Mouse (Mus musculus) ZHBTc4 (cell line): ENCODE data around the gene Nckap5l.
"Not testable (repeated sequence)": the region's sequence is repeated elsewhere in the genome, so short reads cannot be mapped to it uniquely, and the experiment has no call there.

Experiments
- DNase-seq: peaks from one replicate; pipeline ENCODE4 v3.0.0-alpha.2; 2011; ENCODE audit warnings: low read depth, low spot score

Gene Nckap5l

DNA sequence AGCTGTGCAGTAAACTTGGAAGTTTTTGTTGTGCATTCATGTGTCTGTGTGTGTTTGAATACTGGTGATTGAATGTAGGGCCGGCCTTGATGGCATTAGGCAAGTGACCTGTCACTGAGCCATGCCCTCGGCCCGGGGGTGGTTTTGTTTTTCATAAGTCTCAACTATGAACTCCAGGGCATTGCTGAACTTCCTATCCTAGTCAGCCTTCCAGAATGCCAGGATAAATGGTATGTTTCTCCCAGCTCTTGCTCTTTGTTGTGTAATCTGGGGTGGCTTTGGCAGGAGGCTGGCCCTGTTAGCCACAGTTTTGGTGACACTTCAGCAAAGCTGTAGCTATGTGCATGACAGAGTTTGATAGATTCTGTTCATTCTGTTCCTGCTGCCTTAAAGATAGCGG, 60.7 kb downstream of the Nckap5l start:
- DNase-seq: no peak

DNA sequence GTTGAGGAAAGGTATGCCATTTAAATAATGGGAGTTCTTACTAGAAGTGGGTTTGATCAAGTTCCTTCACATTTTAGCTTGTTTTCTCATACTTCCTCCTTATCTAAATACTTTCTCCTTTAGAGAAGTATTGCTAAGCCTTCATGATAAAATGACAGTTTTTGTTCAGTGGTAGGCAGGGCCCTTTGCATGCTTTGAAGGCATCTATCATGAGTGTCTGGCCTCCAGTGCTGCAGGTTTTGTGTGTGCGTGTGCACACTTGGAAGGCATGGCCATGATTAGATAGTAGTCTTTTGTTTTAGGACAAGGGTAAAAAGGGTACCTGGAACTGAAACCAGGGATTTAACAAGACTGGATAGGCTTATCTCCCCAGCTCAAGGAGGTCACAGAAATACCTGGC, 61.1 kb downstream of the Nckap5l start:
- no peak for DNase-seq

- peak; percentile 58 for DNase-seq
Measured at GRCm38 (mm10) chr15:99393386-99394252, 63.9 kb downstream of the Nckap5l start.

DNA sequence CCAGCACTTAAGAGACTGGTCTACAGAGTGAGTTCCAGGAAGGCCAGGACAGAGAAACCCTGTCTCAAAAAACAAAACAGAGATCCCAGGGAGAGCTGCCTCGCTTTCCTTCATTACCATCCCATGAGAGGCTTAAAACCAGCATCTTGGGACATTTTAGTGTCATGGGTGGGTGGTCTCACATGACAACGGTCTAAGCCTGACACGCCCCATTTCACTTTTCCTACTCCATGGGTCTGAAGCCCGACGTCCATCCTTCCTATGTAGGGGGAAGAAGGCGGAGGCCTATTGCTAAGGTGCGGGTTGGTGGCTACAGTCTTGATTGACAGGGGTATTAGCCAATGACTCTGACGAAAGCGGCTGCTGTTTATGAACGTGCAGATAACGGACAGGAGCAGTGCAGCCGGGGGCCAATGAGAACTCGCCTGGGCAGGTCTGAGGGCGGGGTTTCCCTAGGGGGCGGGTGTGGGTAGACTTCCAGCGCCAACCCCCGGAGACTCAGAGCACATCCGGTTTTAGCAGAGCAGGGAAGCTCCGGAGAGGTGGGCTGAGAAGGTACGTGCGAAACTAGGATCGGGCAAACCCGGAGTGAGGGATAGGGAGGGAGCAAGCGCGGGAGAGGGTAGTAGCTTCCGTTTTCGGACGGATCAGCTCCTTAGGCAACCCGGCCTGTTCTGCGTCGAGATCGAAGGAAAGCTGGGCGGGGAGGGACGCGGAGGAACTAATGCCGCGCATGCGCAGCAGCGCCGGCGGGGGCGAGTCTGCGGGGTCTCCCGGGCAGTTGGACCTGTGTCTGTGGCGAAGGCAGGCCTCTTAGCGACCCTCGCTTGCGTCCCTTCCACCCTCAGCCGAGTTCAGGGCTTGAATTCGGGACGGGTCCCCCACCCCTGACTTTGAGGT, 64.8 kb downstream of the Nckap5l start, which contains the start of gene Tmbim6:
TSS of gene Tmbim6 (plus strand) at position 397 of the 900 bp plus-strand sequence.
- peak; percentile 100 for DNase-seq

DNA sequence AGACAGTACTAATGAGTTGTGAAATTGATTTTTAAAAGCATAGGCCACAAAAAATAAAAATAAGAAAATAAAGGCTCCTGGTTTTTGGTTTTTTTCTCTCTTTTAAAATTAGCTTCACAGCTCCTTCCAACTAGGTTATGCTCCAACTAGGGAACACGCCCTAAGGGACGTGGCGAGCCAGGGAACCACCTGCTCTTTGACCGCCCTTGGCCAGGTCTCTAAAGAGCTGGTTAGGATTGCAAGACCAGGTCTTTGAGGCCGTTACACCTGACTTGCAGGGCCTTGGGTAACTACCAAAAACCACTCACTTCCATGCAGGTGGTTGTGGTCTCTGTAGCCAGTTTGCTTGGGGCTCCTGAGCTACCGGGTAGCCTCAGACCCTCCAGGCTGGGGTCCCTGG, 65.6 kb downstream of the Nckap5l start:
- DNase-seq: no peak

- no peak for DNase-seq
Measured at GRCm38 (mm10) chr15:99390472-99391401, 66.8 kb downstream of the Nckap5l start.

DNA sequence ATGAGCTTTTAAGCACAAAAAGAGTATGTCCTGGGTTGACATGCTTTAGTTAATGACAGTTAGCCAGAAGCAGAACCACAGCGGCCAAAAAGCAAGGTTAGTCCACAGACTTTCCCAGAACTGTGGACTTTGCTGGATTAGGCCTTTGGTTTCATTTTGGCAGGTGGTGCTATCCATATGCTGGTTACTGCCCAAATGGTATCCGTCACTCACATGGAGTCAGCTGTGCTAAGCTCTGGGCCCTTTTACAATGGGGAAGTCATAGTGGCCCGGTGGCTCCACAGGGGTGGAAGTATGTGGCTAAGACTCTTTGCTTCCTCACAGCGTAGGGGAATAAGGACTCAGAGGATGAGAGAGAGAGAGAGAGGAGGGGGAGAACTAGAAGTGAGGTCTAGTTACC, 69.6 kb downstream of the Nckap5l start:
- no peak for DNase-seq

- DNase-seq: no peak
Measured at GRCm38 (mm10) chr15:99386796-99387195, 70.8 kb downstream of the Nckap5l start.

GRCm38 (mm10) chr15:99386110-99386509, 71.4 kb downstream of the Nckap5l start:
- DNase-seq: not testable (repeated sequence)

GRCm38 (mm10) chr15:99384071-99384470, 73.5 kb downstream of the Nckap5l start:
- DNase-seq: no peak

DNA sequence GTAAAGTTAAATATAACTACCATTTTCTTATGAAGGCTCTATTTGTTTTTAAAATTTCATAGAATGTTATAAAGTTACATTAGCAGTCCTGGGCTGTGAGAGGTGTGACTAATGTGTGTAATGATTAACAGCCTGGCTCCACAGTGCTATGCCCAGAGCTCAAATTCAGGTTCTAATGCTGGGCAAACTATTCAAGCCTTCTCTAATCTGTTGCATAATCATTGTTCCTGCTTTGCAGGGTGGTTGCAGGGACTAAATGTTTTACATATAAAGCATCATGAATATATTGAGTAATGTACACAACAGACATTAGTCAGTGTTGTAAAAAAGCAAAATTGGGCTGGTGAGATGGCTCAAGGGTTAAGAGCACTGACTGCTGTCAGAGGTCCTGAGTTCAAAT, 74.7 kb downstream of the Nckap5l start:
- DNase-seq: no peak

DNA sequence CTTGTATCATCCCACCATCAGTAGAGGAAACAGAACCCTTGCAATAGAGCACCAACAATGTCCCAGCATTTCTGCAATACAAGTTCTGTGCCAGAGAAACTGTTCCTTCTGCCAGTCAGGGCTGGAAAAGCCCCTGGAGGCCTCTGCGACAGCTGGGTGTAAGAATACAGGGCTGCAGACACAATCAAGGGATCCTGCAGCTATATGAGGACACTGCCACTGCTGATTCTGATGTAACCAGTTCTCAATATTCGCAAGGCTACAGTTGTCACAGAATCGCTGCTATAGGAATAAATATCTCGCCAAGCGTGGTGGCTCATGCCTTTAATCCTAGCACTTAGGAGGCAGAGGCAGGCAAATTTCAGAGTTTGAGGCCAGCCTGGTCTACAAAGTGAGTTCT, 81.3 kb downstream of the Nckap5l start:
- no peak for DNase-seq

GRCm38 (mm10) chr15:99375581-99375980, 82.0 kb downstream of the Nckap5l start:
- no peak for DNase-seq

- no peak for DNase-seq
Measured at GRCm38 (mm10) chr15:99375036-99375435, 82.5 kb downstream of the Nckap5l start.

GRCm38 (mm10) chr15:99372761-99373160, 84.8 kb downstream of the Nckap5l start:
- DNase-seq: no peak
